Mouse (Mus musculus) heart, embryonic 11.5 days (tissue): ENCODE data around the gene Trim66. TPM values are rescaled to one million over a fixed set of nuclear protein-coding genes. Genes with fewer than 3 reads are reported as not detected.

Experiments used
- ATAC-seq: fragments of 200-750 bp; cut with Nextera tagmentation; replicated peaks from 2 replicates; pipeline ENCODE4 v1.8.0; 2017; ENCODE audit warnings: moderate library complexity; ENCODE audit not compliant: insufficient number of reproducible peaks, low FRiP score, low TSS enrichment
- H3K27ac ChIP-seq: fragments of 300-500 bp; sonication (generic); 2 replicates; pipeline ENCODE4 v1.5.1; 2014; ENCODE audit warnings: mild to moderate bottlenecking, low read depth, low read length
- H3K27me3 ChIP-seq: fragments of 300-500 bp; sonication (generic); 2 replicates; pipeline ENCODE4 v1.6.1; 2014; ENCODE audit warnings: mild to moderate bottlenecking, low read length, mixed read lengths; ENCODE audit not compliant: control insufficient read depth, insufficient read depth
- H3K36me3 ChIP-seq: fragments of 300-500 bp; sonication (generic); 2 replicates; pipeline ENCODE4 v1.6.1; 2014; ENCODE audit warnings: mild to moderate bottlenecking, low read length, moderate library complexity, mixed read lengths; ENCODE audit not compliant: control insufficient read depth, insufficient read depth
- H3K4me1 ChIP-seq: fragments of 300-500 bp; sonication (generic); 2 replicates; pipeline ENCODE4 v1.6.1; 2014; ENCODE audit warnings: low read length; ENCODE audit not compliant: control insufficient read depth, insufficient read depth
- H3K4me2 ChIP-seq: fragments of 300-500 bp; sonication (generic); 2 replicates; pipeline ENCODE4 v1.6.1; 2014; ENCODE audit warnings: mild to moderate bottlenecking, moderate library complexity
- H3K4me3 ChIP-seq: fragments of 300-500 bp; sonication (generic); 2 replicates; pipeline ENCODE4 v1.5.1; 2014; ENCODE audit warnings: low read depth, low read length
- H3K9ac ChIP-seq: fragments of 300-500 bp; sonication (generic); 2 replicates; pipeline ENCODE4 v1.6.1; 2014; ENCODE audit warnings: mild to moderate bottlenecking, low read depth, low read length, moderate library complexity
- H3K9me3 ChIP-seq: fragments of 300-500 bp; sonication (generic); replicated peaks from 2 replicates; pipeline ENCODE4 v1.6.1; 2016; ENCODE audit warnings: low read length; ENCODE audit not compliant: control insufficient read depth
- WGBS: fragments of 180-500 bp; shearing (Covaris S2); extraction: QIAGEN DNeasy Blood & Tissue Kit; methylation state at CpG from one replicate; pipeline ENCODE4 v1.1.7; 2014; ENCODE audit not compliant: insufficient replicate concordance; 5-methylcytosine and 5-hydroxymethylcytosine counted together
- polyA plus RNA-seq: library from polyadenylated mRNA; unstranded; fragments of >200 nt; fragmentation: Nextera tagmentation; extraction: Ambion mirVana; gene quantifications from 2 replicates; pipeline ENCODE4 v1.2.1, GENCODE M21; 2014

Trim66 gene
- polyA plus RNA-seq, 1 experiment from 2014 or later = 0.03 TPM

GRCm38 (mm10) chr7:109455748-109456147, 52.2 kb downstream of the Trim66 start:
- Histone ChIP-seq H3K4me2 (no peak overlapping the region), H3K27me3 (no peaks in the 10 kb centered on the region), H3K36me3 (no peaks in the 10 kb centered on the region), H3K27ac (no peak overlapping the region), H3K9me3 (no peaks in the 10 kb centered on the region), H3K9ac (no peak overlapping the region), H3K4me1 (peaks cover 4% of the 10 kb centered on the region; the same call in 1 of the 2 replicates), H3K4me3 (no peak overlapping the region)
- ATAC-seq = no peak
- WGBS = 81% methylated on average over 2 of the region's 2 CpGs

- H3K9me3 ChIP-seq = no peaks in the 10 kb centered on the region
- 86% methylated on average over 9 of the region's 9 CpGs for WGBS
Observed at GRCm38 (mm10) chr7:109454856-109455255, 53.1 kb downstream of the Trim66 start.

GRCm38 (mm10) chr7:109448060-109448459, 59.9 kb downstream of the Trim66 start:
- no peak overlapping the region for H3K4me2 ChIP-seq
- WGBS = 77% methylated on average over 2 of the region's 2 CpGs
- H3K9me3 ChIP-seq = no peaks in the 10 kb centered on the region
- no peaks in the 10 kb centered on the region for H3K27me3 ChIP-seq
- no peaks in the 10 kb centered on the region for H3K4me1 ChIP-seq
- no peak overlapping the region for H3K9ac ChIP-seq
- H3K4me3 ChIP-seq = no peak overlapping the region
- no peak overlapping the region for H3K27ac ChIP-seq
- no peaks in the 10 kb centered on the region for H3K36me3 ChIP-seq
- no peak for ATAC-seq

More at GRCm38 (mm10) chr7:109454856-109455255, 53.1 kb downstream of the Trim66 start:
- no peak overlapping the region for H3K4me2 ChIP-seq
- peaks cover 4% of the 10 kb centered on the region; the same call in 1 of the 2 replicates for H3K4me1 ChIP-seq
- no peak overlapping the region for H3K9ac ChIP-seq
- H3K27ac ChIP-seq = no peak overlapping the region
- ATAC-seq = no peak
- no peak overlapping the region for H3K4me3 ChIP-seq
- no peaks in the 10 kb centered on the region for H3K36me3 ChIP-seq
- H3K27me3 ChIP-seq = no peaks in the 10 kb centered on the region

- no peaks in the 10 kb centered on the region for H3K9me3 ChIP-seq
- ATAC-seq = no peak
- peaks cover under 1% of the 10 kb centered on the region for H3K27me3 ChIP-seq
- no peak overlapping the region for H3K4me3 ChIP-seq
- no peaks in the 10 kb centered on the region for H3K36me3 ChIP-seq
- H3K4me1 ChIP-seq = no peaks in the 10 kb centered on the region
- 16% methylated on average over 6 of the region's 6 CpGs for WGBS
- no peak overlapping the region for H3K9ac ChIP-seq
- no peak overlapping the region for H3K27ac ChIP-seq
- no peak overlapping the region for H3K4me2 ChIP-seq
Observed at GRCm38 (mm10) chr7:109445012-109445411, 62.9 kb downstream of the Trim66 start.

- 0 out of 2 replicates have a peak, but pooled peaks cover 5% of the 10 kb centered on the region for H3K4me1 ChIP-seq
- no peak overlapping the region for H3K27ac ChIP-seq
- no peak overlapping the region for H3K4me2 ChIP-seq
- H3K4me3 ChIP-seq = no peak overlapping the region
- no peaks in the 10 kb centered on the region for H3K36me3 ChIP-seq
- H3K9me3 ChIP-seq = no peaks in the 10 kb centered on the region
- ATAC-seq = no peak
- peaks cover 22% of the 10 kb centered on the region for H3K27me3 ChIP-seq
- WGBS = 63% methylated on average over 5 of the region's 5 CpGs
- no peak overlapping the region for H3K9ac ChIP-seq
Observed at GRCm38 (mm10) chr7:109442739-109443138, 65.2 kb downstream of the Trim66 start.

GRCm38 (mm10) chr7:109440697-109441269, 67.2 kb downstream of the Trim66 start:
- H3K9me3 ChIP-seq = no peaks in the 10 kb centered on the region
- 75% methylated on average over 9 of the region's 9 CpGs for WGBS
- H3K4me3 ChIP-seq = no peak overlapping the region
- 0 out of 2 replicates have a peak, but pooled peaks cover 5% of the 10 kb centered on the region for H3K4me1 ChIP-seq
- no peak overlapping the region for H3K27ac ChIP-seq
- no peak for ATAC-seq
- no peak overlapping the region for H3K9ac ChIP-seq
- H3K4me2 ChIP-seq = no peak overlapping the region
- peaks cover 34% of the 10 kb centered on the region for H3K27me3 ChIP-seq
- H3K36me3 ChIP-seq = no peaks in the 10 kb centered on the region

GRCm38 (mm10) chr7:109438781-109439591, 68.9 kb downstream of the Trim66 start, which contains the start of gene Stk33:
Gene Stk33 (minus strand): TSS chr7:109439081.
- H3K9me3 ChIP-seq = no peaks in the 10 kb centered on the region
- peaks cover 34% of the 10 kb centered on the region for H3K27me3 ChIP-seq
- peak within 1 kb of the TSS; percentile 59 for H3K9ac ChIP-seq
- peak; percentile 51; the same call in 1 of the 2 replicates for ATAC-seq
- 2% methylated on average over 62 of the region's 62 CpGs for WGBS
- H3K4me2 ChIP-seq = peak within 1 kb of the TSS; percentile 83
- no peak within 1 kb of the TSS for H3K27ac ChIP-seq
- H3K4me3 ChIP-seq = peak within 1 kb of the TSS; percentile 45
- H3K36me3 ChIP-seq = no peaks in the 10 kb centered on the region
- 0 out of 2 replicates have a peak, but pooled peaks cover 5% of the 10 kb centered on the region for H3K4me1 ChIP-seq

- Histone ChIP-seq H3K4me3 (no peak overlapping the region), H3K9me3 (no peaks in the 10 kb centered on the region), H3K4me2 (no peak overlapping the region), H3K27ac (no peak overlapping the region), H3K36me3 (no peaks in the 10 kb centered on the region), H3K9ac (no peak overlapping the region), H3K27me3 (no peaks in the 10 kb centered on the region), H3K4me1 (no peaks in the 10 kb centered on the region)
- no peak for ATAC-seq
- 58% methylated on average over 3 of the region's 3 CpGs for WGBS
Observed at GRCm38 (mm10) chr7:109424422-109425159, 83.3 kb downstream of the Trim66 start.
